Mouse (Mus musculus) G1E (cell line): Measurements from ENCODE around the gene Pln. TPM values are rescaled to one million over a fixed set of nuclear protein-coding genes. Genes with fewer than 3 reads are reported as not detected.

ENCODE experiments used
- ATAC-seq: 2 replicates; pipeline ENCODE4 v1.8.0; 2016; ENCODE audit warnings: mild to moderate bottlenecking; ENCODE audit not compliant: insufficient number of reproducible peaks, poor library complexity, low FRiP score, severe bottlenecking; ENCODE audit errors: extremely low read depth
- DNase-seq: peaks from one replicate; pipeline ENCODE4 v3.0.0; 2012; ENCODE audit warnings: low spot score
- H3K27me3 ChIP-seq: 2 replicates; pipeline ENCODE4 v1.6.1; 2012; ENCODE audit warnings: mild to moderate bottlenecking, low read length, inconsistent platforms; ENCODE audit not compliant: insufficient read depth
- H3K36me3 ChIP-seq: replicated peaks from 2 replicates; pipeline ENCODE3; 2012; ENCODE audit warnings: mild to moderate bottlenecking, inconsistent platforms
- H3K4me1 ChIP-seq: 2 replicates; pipeline ENCODE4 v1.6.1; 2012; ENCODE audit warnings: low read depth, low read length, inconsistent platforms, mixed read lengths; ENCODE audit not compliant: insufficient read depth
- H3K4me3 ChIP-seq: 2 replicates; pipeline ENCODE4 v1.5.1; 2012; ENCODE audit warnings: low read depth, mild to moderate bottlenecking, inconsistent platforms, low read length, moderate library complexity, mixed read lengths
- H3K9me3 ChIP-seq: replicated peaks from 2 replicates; pipeline ENCODE4 v1.6.1; 2012; ENCODE audit warnings: inconsistent platforms
- CTCF ChIP-seq: IDR thresholded peaks from 2 replicates; pipeline ENCODE4 v1.5.1; 2012; ENCODE audit warnings: low read depth, low read length, inconsistent platforms, mixed read lengths
- GATA1 ChIP-seq: IDR thresholded peaks from 2 replicates; pipeline ENCODE4 v1.6.1; 2012; ENCODE audit warnings: borderline replicate concordance, low read length, inconsistent platforms, mixed read lengths
- GATA2 ChIP-seq: IDR thresholded peaks from 2 replicates; pipeline ENCODE4 v1.6.1; 2012; ENCODE audit warnings: low read depth, low read length, inconsistent platforms, borderline replicate concordance
- POLR2AphosphoS5 ChIP-seq: IDR thresholded peaks from 2 replicates; pipeline ENCODE4 v1.6.1; 2012; ENCODE audit warnings: low read depth, low read length, inconsistent platforms; ENCODE audit not compliant: insufficient replicate concordance
- TAL1 ChIP-seq: conservative IDR thresholded peaks from 2 replicates; pipeline ENCODE4 v1.6.1; 2012; ENCODE audit warnings: low read depth, low read length, inconsistent platforms, mixed read lengths
- polyA plus RNA-seq: library from polyadenylated mRNA; stranded (reverse); fragments of >175 nt; gene quantifications from 2 replicates; pipeline ENCODE4 v1.2.3, GENCODE M21; 2012
- total RNA-seq, 2 experiments: library from RNA; stranded (forward) in 1 of 2; stranded (reverse) in 1 of 2; fragments of 200-1000 nt in 1 of 2; fragments of >200 nt in 1 of 2; fragmentation: Nextera tagmentation in 1 of 2; gene quantifications; 2 replicates each; pipeline ENCODE4 v1.2.3; 2014 to 2017

Gene Pln
- total RNA-seq (2014; fragmentation: Nextera tagmentation) = not detected in 2 replicates
- 0.12 TPM in 1 of 2 replicates, not detected in the other for total RNA-seq (2017)
- polyA plus RNA-seq = not detected in 2 replicates

GRCm38 (mm10) chr10:53337162-53337923 lies at the start of gene Pln:
Pln (plus strand) TSS chr10:53337667.
- Histone ChIP-seq H3K4me3 (no peak within 1 kb of the TSS), H3K36me3 (no peaks in the 10 kb centered on the region), H3K4me1 (no peaks in the 10 kb centered on the region), H3K9me3 (no peaks in the 10 kb centered on the region), H3K27me3 (no peaks in the 10 kb centered on the region)
- DNase-seq (no peak), ATAC-seq (no peak)
- no peak for TF ChIP-seq CTCF
- TF ChIP-seq TAL1 = no peak
- no peak for TF ChIP-seq GATA1
- TF ChIP-seq POLR2AphosphoS5 = no peak
- TF ChIP-seq GATA2 = no peak

GRCm38 (mm10) chr10:53305867-53306266 lies 31.6 kb upstream of the Pln start:
- H3K27me3 ChIP-seq = no peaks in the 10 kb centered on the region
- H3K4me1 ChIP-seq = no peaks in the 10 kb centered on the region
- H3K36me3 ChIP-seq = no peaks in the 10 kb centered on the region
- TF ChIP-seq CTCF = no peak
- no peak for TF ChIP-seq POLR2AphosphoS5
- no peak for TF ChIP-seq TAL1
- no peak for TF ChIP-seq GATA1
- TF ChIP-seq GATA2 = no peak
- ATAC-seq (no peak), DNase-seq (no peak)
- H3K4me3 ChIP-seq = no peak overlapping the region
- H3K9me3 ChIP-seq = no peaks in the 10 kb centered on the region

- TF ChIP-seq POLR2AphosphoS5 = no peak
- TF ChIP-seq GATA2 = no peak
- no peak for TF ChIP-seq TAL1
- TF ChIP-seq CTCF = no peak
- no peak for TF ChIP-seq GATA1
- no peaks in the 10 kb centered on the region for H3K27me3 ChIP-seq
- H3K9me3 ChIP-seq = no peaks in the 10 kb centered on the region
- H3K4me3 ChIP-seq = no peak overlapping the region
- H3K36me3 ChIP-seq = no peaks in the 10 kb centered on the region
- no peak for DNase-seq
- H3K4me1 ChIP-seq = no peaks in the 10 kb centered on the region
- ATAC-seq = no peak
Measured at GRCm38 (mm10) chr10:53306674-53307073, 30.8 kb upstream of the Pln start.

GRCm38 (mm10) chr10:53323367-53323766 lies 14.1 kb upstream of the Pln start:
- TF ChIP-seq GATA2 (no peak), TAL1 (no peak), GATA1 (no peak), CTCF (no peak), POLR2AphosphoS5 (no peak)
- no peaks in the 10 kb centered on the region for H3K36me3 ChIP-seq
- ATAC-seq (no peak), DNase-seq (no peak)
- H3K4me3 ChIP-seq = no peak overlapping the region
- no peaks in the 10 kb centered on the region for H3K9me3 ChIP-seq
- H3K4me1 ChIP-seq = no peaks in the 10 kb centered on the region
- no peaks in the 10 kb centered on the region for H3K27me3 ChIP-seq

GRCm38 (mm10) chr10:53324663-53325062 lies 12.8 kb upstream of the Pln start:
- Histone ChIP-seq H3K27me3 (no peaks in the 10 kb centered on the region), H3K4me1 (no peaks in the 10 kb centered on the region), H3K9me3 (no peaks in the 10 kb centered on the region), H3K4me3 (no peak overlapping the region), H3K36me3 (no peaks in the 10 kb centered on the region)
- TF ChIP-seq GATA2 (no peak), TAL1 (no peak), GATA1 (no peak), CTCF (no peak), POLR2AphosphoS5 (no peak)
- no peak for DNase-seq
- no peak for ATAC-seq

- no peak for TF ChIP-seq POLR2AphosphoS5
- TF ChIP-seq TAL1 = no peak
- no peak for TF ChIP-seq GATA2
- no peak for TF ChIP-seq CTCF
- TF ChIP-seq GATA1 = no peak
- ATAC-seq = no peak
- no peak overlapping the region for H3K4me3 ChIP-seq
Measured at GRCm38 (mm10) chr10:53326367-53326766, 11.1 kb upstream of the Pln start.

More at GRCm38 (mm10) chr10:53326367-53326766, 11.1 kb upstream of the Pln start:
- no peak for DNase-seq
- no peaks in the 10 kb centered on the region for H3K27me3 ChIP-seq
- no peaks in the 10 kb centered on the region for H3K9me3 ChIP-seq
- H3K36me3 ChIP-seq = no peaks in the 10 kb centered on the region
- no peaks in the 10 kb centered on the region for H3K4me1 ChIP-seq
